Mouse (Mus musculus): Measurements from ENCODE around the gene Atxn7l1.

GRCm38 (mm10) chr12:33174675-33175357 lies 27.3 kb downstream of the Atxn7l1 start:
- TF ChIP-seq POLR2A (IDR thresholded peaks at IDR 0.05; ENCODE audit: borderline replicate concordance, low read depth, low read length) (no peak), CTCF (IDR thresholded peaks at IDR 0.05; ENCODE audit: low read depth, low read length) (no peak)

Measured in bone marrow macrophage, adult 2 months (primary cell).